Mouse (Mus musculus) cerebral cortex, adult 2 months (tissue): ENCODE data around the gene Rhot2.

Experiments used
- WGBS: fragments of 180-500 bp; shearing (Covaris S2); methylation state at CpG from one replicate; pipeline ENCODE4 v1.1.7; 2018; 5-methylcytosine and 5-hydroxymethylcytosine counted together

Rhot2 gene

DNA sequence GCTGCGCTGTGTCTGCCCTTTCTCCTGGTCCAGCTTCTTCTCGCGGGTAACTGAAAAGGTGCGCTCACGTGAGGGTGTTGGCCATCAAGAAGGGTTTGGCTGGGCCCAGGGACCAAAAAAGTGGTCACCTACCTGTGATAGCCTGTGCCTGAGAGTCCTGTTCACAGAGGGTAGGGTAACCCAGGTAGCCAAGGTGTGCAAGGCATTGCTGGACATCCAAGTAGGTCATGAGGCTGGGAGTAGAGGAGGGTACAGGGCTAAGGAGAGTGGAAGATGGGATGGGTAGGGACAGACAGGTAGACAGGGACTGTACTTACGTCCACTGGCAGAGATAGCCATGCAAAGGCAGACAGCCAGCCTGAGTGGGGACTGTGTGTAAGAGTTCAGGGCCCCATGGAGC, 4.1 kb downstream of the Rhot2 start:
- 96% methylated on average over 6 of the region's 6 CpGs for WGBS

DNA sequence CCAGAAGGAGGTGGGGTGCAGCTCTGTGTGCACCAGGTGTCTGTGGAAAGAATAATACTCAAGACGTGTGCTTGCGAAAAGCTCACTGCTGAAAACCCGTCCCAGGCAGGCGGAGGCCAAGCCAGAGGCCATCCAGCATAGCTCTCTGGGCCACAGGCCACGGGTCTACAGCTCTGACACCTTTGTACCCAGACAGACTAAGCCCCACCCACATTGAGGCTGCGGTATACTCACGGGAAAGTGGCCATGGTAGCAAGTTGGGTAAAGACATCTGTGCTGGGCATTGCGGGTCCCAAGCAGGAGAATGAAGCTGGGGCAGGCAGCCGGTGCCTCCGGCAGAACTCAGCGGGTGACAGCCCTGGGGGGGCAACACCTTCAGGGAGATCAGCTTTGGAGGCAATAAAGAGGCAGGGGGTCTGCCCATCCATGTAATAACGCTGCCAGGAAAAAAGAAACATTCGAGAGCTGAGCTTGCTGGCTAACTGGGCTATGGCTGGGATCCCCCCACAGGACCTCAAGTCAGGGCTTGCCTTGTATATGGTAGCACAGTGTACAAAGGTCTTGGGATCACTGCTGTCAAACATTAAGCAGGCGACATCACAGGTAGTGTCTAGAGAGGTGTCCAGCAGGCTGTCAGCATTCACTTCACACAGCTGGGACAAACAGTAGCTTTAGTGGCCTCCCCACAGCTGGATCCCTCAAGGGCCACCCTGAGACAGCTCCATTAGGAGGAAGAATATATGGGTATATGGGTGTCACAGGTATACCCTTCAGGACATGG, 5.0 kb downstream of the Rhot2 start:
- WGBS = 77% methylated on average over 14 of the region's 14 CpGs

DNA sequence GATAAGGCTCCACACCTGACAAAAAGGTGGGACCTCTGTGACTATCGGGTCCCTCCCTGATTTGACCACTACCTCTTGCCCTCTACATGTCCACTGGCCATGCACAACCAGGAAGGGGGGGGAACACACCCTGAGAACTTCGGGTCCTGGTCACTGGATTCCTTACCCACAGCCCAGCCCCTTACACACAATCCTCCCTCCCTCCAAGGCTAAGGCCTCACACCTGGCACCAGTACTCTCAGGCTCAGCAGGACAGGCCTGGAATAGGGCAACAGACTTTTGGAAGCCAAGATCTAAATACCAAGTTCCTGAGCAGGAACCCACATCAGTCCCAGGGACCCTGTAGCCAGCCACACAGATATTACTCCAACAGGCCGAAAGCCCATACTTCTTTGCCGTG, 5.7 kb downstream of the Rhot2 start:
- WGBS = 84% methylated on average over 4 of the region's 4 CpGs

DNA sequence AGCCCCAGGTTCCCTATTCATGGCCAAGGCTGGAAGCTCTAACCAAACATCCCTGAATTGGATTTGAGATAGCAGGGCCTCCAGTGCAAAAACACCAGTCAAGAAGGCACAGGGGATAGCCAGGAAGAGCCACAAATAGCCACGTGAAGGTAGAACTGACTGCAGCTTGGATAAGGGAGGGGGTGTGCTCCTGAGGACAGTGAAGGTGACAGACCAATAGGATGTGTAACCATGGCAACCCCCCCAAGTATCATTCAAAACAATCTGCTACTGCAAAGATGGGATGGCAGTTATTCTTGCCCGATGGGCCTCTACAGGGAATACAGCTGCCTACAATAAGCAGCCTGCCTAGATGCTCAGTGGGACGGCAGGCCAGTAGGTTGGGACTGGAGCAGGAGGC, 7.1 kb downstream of the Rhot2 start:
- WGBS = 22% methylated on average over 3 of the region's 3 CpGs

DNA sequence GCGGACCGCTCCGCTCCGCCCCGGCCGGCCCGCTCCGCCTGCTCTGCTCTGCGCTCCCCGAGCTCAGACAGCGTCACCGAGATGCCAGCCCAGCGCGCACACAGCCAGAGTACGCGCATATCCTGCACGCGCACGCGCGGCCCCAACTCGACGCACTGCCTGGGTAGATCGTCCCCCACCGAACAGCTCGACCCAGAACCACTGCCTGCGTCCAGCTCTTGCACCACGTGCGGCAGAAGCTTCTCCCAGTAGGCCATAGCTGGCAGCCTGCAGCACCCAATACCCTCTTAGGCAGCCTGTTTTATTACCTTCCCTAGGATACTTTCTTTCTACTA, 7.6 kb downstream of the Rhot2 start, which contains the start of gene Rhbdl1:
Gene Rhbdl1 (minus strand): TSS at position 220 of the 335 bp plus-strand sequence.
- 3% methylated on average over 29 of the region's 29 CpGs for WGBS

DNA sequence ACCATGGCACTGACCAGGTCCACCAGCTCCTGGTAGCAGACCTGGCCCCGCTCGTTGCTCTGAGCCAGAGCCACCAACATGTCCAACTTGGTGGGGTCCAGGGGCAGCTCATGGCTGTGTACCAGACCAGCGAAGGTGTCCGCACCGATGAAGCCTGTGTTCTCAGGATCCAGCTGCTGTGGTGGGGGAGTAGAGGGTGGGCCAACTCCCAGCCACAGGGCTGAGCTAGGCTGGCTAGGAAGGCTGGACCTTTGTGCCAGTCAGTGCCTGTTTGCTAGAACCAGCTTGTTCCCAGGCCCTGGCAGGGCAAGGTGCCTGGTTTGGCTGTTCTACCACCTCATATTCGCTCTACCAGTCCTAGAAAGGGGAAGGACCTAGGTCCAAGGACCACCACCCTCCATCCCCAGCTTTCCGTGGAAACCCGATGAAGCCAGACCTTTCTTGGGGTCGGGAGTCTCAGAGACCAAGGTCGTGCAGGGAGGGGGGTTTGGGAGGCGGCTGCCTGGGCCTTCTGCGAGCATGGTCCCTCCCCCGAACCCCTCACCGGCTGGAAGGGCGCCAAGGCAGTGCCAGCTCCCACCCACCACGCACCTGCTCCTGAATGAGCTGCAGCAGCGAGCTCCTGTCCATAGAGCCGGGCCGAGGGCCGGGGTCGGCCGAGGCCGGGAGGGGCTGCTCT, 8.1 kb downstream of the Rhot2 start:
- 11% methylated on average over 23 of the region's 23 CpGs for WGBS

DNA sequence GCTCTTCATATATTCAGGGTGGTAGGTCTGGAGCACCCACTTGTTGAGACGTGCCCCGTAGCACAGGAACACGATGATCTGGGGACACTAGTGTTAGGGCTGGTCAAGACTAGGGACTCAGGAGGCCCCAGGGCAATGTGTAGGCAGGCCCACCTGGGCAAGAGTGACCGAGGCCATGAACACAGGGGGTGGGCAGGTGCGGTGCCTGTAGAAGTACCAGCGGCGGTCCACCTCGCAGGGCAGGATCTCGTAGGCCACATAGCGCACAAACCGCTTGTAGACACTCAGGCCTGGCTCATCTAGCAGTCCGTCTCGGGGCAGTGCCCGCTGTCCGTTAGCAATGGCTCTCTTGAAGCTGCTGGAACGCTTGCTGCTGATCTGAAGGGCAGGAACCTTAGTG, 8.8 kb downstream of the Rhot2 start:
- 94% methylated on average over 16 of the region's 16 CpGs for WGBS

DNA sequence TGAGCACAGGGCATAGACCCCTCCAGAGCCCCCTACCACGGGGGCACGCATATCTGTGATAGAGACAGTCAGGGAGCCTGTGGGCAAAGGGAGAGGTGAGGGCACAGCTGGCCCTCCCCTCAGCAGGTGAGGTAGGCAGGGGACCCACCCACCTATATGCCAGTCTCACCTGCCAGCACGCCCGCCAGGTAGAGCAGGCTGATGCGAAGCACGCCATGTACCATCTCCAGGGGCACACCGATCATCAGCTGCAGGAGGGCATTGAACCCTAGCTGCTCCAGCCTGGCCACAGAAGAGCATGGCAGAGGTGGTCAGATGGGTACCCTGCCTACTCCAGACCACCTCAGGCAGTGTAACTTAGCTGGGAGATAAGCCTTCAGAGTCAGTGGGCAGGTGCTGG, 9.3 kb downstream of the Rhot2 start:
- 91% methylated on average over 7 of the region's 7 CpGs for WGBS

DNA sequence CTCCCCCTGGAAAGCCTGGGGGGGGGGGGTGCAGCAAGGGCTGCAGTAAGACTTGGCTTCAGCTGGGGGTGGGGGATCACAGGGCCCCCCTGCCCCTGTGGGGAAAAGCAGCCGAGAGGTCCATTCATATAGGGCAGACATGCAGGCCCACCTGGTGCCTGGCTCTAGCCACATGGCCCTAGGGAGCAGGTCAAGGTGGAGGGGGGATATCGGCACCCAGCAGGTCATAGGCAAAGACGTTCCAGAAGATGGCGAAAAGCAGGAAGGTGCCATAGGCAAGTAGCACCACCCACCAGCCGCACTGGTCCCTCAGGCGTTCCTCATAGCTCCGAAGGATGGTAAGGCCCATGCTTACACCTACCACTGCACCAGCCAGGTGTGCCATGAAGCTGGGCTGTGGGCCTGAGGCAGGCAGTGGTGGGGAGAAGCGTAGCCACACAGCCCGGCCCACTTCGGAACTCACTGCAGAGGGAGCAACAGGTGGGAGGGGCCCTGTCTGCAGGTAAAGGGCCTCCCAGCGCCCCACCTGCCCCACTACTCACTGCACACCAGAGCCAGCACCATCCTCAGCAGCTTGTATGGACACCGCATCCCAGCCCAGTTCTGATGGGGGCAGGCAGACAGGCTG, 9.9 kb downstream of the Rhot2 start:
- 74% methylated on average over 12 of the region's 12 CpGs for WGBS

DNA sequence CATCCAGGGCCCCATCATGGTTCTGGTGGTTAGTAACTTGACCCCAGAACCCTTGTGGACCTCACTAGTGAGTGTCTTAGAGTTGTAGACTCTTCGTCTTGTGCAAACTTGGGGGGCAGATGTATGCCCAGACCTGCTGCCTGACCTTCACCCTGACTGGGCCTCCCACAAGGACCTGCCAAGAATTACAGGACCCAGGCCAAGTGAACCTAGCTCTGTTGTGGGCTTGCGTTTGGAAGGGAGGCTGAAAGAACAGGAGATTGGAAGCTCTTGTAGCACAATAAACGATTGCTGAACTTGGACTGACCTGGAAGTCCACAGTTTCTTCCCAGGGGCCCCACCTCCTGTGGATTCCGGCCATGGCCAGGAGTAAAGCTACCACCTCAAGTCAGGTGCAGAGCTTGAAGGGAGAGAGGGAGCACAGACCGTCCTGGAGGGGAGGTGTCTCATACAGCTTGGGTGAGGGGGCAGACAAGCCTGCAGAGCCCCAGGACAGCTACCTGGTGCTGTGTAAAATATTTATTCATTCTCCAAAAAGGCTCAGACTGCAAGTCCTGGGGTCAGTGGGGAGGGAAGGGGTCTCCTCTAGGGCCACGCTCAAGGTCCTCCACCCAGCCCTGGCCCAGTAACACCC, 10.6 kb downstream of the Rhot2 start:
- WGBS = 25% methylated on average over 6 of the region's 6 CpGs

DNA sequence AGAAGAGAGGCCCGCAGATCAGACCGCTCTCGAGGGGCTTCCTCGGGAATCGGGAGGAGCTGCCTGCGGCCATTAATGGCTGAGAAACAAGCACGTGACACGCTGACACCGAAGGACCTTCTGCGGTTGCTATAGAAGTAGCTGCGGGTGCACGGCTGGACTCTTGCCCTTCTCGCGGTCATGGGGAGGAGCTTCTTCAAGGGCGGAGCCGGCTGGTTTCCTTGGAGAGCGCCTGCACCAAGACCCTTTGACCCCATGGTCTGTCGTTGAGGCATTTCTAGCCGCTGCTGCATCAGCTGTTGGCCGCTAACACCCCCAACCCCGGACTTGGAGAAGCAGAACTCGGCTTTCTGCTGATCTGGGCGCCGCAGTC, 11.4 kb downstream of the Rhot2 start, which contains the start of gene Stub1:
Gene Stub1 (minus strand): TSS at position 114 of the 373 bp plus-strand sequence.
- WGBS = 1% methylated on average over 24 of the region's 24 CpGs

DNA sequence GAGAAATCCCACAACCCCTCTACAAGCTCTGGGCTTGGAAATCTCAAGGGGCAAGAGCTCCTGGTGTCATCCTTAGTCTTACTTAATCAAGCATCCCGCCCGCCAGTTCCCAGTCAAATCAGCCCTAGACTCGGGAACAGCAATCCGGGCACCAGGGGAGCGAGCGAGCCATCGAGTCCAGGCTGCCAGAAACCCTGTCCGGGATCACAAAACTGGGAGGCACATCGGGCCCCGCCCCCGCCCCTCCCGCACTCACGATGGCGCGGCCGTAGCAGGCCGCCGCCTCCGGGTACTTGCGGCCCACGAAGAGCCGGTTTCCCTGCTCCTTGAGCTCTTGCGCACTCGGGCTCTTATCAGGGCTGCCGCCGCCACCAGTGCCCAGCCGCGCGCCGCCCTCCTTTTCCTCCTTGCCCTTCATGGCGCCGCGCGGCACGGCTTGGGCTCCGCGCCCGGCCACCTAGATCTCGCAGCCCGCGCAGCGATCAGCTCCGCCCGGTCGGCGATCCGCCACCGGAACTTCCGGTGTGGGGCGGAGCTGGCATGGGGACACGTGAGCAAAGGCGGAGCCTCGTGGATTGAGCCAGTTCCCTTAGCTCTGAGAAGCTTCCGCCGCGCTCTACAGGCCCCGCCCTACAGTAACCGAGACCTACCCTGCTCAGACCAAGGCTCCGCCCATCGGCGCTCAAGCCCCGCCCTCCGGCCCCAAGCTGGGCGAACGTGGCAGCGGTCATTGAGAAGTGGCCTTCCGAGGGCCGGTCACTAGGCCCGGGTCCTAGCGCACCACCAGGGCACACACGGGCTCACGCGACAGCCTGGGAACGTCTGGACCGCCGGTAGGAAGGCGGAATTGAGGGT, 12.0 kb downstream of the Rhot2 start:
- WGBS = under 1% methylated on average over 77 of the region's 77 CpGs

DNA sequence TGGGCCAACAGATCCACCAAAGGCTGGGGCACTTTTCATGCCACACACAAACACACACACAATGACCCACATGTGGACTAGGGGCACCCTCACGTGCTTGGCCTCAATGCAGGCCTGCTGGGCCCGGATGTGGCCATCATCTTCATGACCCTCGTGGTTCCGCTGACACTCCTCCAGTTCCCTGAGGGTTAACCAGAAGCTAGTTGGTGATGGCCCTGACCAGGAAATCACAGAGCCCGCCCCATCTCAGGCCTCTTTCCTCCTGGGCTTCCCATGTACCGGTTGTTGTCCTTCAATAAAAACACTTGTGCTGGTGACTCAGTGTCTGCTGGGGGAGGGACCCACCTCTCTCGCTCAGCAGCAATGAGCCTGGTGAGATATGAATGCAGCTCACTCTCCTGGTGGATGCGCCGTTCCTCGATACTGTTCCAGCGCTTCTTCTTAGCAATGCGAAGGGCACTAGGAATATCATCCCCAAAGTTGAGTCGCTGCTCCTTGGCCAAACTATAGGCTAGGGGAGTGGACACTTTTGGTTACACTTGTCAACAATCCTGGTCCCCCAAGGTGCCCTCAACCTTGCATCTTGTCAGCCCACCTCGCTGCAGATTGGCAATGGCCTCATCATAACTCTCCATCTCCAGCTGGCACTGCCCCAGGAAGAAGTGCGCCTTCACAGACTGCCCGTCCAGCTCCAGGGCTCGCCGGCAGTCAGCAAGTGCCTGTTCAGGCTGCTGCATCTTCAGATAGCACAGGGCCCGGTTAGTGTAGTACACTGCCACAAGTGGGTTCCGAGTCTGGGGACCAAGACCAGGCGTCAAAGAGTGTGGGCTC, 13.0 kb downstream of the Rhot2 start:
- WGBS = 41% methylated on average over 21 of the region's 21 CpGs

DNA sequence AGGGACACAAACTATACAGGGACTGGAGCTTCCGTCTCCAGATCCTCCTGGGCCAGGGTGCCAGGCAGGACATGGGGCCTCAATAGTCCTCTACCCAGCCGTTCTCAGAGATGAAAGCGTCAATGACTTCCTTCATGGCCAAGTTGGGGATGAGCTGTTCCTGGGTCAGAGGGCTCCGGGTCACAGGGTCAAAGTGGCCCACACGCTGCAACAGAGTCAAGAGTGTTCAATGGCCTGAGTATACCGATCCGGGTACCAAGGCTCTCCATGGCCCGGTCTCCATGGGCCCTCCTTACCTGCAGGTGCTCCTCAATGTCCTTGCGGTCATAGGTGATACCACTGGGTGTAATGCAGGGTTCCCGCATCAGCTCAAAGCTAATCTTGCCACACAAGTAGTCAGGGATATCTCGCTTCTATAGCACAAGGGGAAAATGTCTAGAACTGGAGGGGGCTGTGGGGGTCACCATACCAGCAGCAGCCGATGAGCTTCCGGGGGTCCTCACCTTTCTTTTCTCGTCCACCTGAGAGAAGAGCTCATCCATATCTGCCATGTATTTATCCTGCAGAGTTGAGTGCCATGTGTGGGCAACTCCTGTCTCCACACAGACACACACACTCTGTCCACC, 13.7 kb downstream of the Rhot2 start:
- 83% methylated on average over 14 of the region's 14 CpGs for WGBS

DNA sequence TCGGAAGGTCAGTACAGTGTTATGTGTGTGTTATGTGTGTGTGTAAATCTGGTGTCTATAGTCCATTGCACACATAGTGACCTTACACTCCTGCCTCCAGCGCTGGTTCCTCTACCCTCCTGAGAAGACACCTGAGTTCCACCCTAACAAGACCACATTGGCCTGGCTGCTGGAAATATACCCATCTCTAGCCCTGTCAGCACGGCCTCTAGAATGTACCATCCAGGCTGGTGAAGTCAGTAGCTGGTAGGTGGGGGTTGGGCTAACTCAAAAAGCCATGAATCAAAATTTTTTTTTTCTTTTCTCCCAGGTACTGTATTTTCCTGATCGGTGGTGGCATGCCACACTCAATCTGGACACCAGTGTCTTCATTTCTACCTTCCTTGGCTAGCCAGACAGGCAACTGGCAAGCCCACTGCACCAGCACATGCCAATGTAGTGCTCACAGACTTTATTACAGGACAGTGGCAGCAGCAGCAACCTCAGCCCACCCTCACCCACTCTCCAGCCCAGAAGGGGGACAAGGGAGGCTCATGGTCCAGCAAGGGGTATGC, 14.4 kb downstream of the Rhot2 start:
- WGBS = 68% methylated on average over 4 of the region's 4 CpGs

DNA sequence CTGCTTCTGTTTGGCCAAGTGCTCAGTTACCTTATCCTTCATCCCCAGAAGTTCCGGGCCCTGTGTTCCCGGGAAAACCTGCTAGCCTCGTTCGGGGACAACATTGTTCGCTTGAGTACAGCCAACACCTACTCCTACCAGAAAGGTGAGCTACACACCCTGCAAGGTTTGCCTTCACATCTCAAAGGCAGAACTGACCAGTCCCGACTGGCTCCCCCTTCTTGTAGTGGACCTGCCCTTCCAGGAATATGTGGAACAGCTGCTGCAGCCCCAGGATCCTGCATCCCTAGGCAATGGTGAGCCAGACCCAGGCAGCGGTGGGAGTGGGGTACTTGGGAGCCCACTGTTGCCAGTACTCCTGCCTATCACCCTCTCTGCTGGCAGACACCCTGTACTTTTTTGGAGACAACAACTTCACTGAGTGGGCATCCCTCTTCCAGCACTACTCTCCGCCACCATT, 15.1 kb downstream of the Rhot2 start:
- WGBS = 21% methylated on average over 8 of the region's 8 CpGs

DNA sequence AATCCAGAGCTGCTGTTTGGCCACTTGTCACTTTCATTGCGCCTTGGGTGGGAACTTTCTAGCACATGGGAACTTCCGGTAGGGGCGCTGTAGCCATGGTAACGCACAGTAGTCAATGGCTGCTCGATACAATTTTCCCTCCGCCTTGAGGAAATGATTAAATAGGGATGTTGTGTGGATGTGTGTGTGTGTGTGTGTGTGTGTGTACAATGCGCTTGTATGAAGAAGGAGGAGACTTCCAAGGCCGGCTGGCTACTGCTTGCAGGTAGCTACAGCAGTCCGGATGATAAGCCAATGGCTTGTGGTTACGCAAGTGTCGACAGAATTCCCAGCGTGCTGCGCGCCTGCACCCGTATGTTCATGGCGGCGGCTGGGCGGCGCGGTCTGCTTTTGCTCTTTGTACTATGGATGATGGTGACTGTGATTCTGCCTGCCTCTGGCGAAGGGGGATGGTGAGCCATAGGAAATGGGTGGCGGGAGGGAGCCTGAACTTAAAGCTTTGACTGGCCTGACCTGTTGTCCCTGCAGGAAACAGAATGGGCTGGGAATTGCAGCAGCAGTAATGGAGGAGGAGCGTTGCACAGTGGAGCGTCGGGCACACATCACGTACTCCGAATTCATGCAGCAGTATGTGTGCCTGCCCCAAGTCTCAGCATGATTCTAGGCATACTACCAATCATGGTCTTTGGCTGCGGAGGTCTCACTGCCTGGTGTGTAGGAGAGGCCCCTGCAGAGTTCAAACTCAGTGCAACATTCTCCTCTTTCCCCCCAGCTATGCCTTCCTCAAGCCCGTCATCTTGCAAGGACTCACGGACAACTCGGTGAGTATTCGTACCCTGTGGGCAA, 15.7 kb downstream of the Rhot2 start, which contains the start of gene Jmjd8:
Gene Jmjd8 (plus strand): TSS at position 156 of the 846 bp plus-strand sequence.
- under 1% methylated on average over 32 of the region's 32 CpGs for WGBS

DNA sequence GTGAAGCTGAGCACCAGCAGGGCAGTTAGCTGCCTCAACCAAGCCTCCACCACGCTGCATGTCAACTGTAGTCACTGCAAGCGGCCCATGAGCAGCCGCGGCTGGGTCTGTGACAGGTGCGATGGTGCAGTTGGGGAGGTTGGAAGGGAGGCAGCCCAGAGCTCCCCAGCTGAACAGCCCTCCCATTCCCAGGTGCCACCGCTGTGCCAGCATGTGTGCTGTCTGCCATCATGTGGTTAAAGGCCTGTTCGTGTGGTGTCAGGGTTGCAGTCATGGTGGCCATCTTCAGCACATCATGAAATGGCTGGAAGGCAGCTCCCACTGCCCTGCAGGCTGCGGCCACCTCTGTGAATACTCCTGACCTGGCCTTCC, 16.4 kb downstream of the Rhot2 start:
- WGBS = 77% methylated on average over 8 of the region's 8 CpGs
